Mouse (Mus musculus) embryonic facial prominence, embryonic 14.5 days (tissue): ENCODE data around the gene Mag. TPM values are rescaled to one million over a fixed set of nuclear protein-coding genes. Genes with fewer than 3 reads are reported as not detected.

Source experiments
- ATAC-seq: fragments of 200-750 bp; cut with Nextera tagmentation; 2 replicates; pipeline ENCODE4 v1.8.0; 2017; ENCODE audit warnings: low read depth, moderate number of reproducible peaks, moderate TSS enrichment
- DNase-seq: peaks from one replicate; pipeline ENCODE4 v3.0.0-alpha.2; 2015; ENCODE audit warnings: low spot score
- H3K27ac ChIP-seq: fragments of 300-500 bp; sonication (generic); replicated peaks from 2 replicates; pipeline ENCODE4 v1.5.1; 2014; ENCODE audit warnings: low read depth, mild to moderate bottlenecking, low read length, moderate library complexity
- H3K27me3 ChIP-seq: fragments of 300-500 bp; sonication (generic); replicated peaks from 2 replicates; pipeline ENCODE4 v1.6.1; 2014; ENCODE audit warnings: low read length; ENCODE audit not compliant: control insufficient read depth, insufficient read depth
- H3K36me3 ChIP-seq: fragments of 300-500 bp; sonication (generic); 2 replicates; pipeline ENCODE4 v1.6.1; 2014; ENCODE audit warnings: low read length, mixed read lengths; ENCODE audit not compliant: control insufficient read depth, insufficient read depth
- H3K4me1 ChIP-seq: fragments of 300-500 bp; sonication (generic); 2 replicates; pipeline ENCODE4 v1.6.1; 2014; ENCODE audit warnings: antibody characterized with exemption, low read length; ENCODE audit not compliant: control insufficient read depth, insufficient read depth
- H3K4me2 ChIP-seq: fragments of 300-500 bp; sonication (generic); 2 replicates; pipeline ENCODE4 v1.6.1; 2014; ENCODE audit warnings: low read depth, mild to moderate bottlenecking, low read length, moderate library complexity, mixed read lengths
- H3K4me3 ChIP-seq: fragments of 300-500 bp; sonication (generic); 2 replicates; pipeline ENCODE4 v1.5.1; 2014; ENCODE audit warnings: low read depth, mild to moderate bottlenecking, low read length
- H3K9ac ChIP-seq: fragments of 300-500 bp; sonication (generic); 2 replicates; pipeline ENCODE4 v1.6.1; 2014; ENCODE audit warnings: low read depth, mild to moderate bottlenecking, low read length, moderate library complexity, mixed read lengths
- H3K9me3 ChIP-seq: fragments of 300-500 bp; sonication (generic); 2 replicates; pipeline ENCODE4 v1.6.1; 2016; ENCODE audit warnings: low read length; ENCODE audit not compliant: control insufficient read depth
- WGBS: fragments of 180-500 bp; shearing (Covaris S2); extraction: QIAGEN DNeasy Blood & Tissue Kit; methylation state at CpG from one replicate; pipeline ENCODE4 v1.1.7; 2014; 5-methylcytosine and 5-hydroxymethylcytosine counted together
- polyA plus RNA-seq: library from polyadenylated mRNA; unstranded; fragments of >200 nt; fragmentation: Nextera tagmentation; extraction: Ambion mirVana; gene quantifications from 2 replicates; pipeline ENCODE4 v1.2.1, GENCODE M21; 2014

The Mag gene
- polyA plus RNA-seq, 1 experiment from 2014 or later = 1.4 TPM

- Histone ChIP-seq H3K4me2 (no peak overlapping the region), H3K36me3 (no peaks in the 10 kb centered on the region), H3K9me3 (no peaks in the 10 kb centered on the region), H3K4me1 (no peaks in the 10 kb centered on the region), H3K27me3 (no peaks in the 10 kb centered on the region), H3K4me3 (no peak overlapping the region), H3K9ac (no peak overlapping the region), H3K27ac (no peak overlapping the region)
- 31% methylated on average over 3 of the region's 3 CpGs for WGBS
- DNase-seq (no peak), ATAC-seq (no peak)
These were observed 22.2 kb downstream of the Mag start for GRCm38 (mm10) chr7:30892515-30892914.

- Histone ChIP-seq H3K36me3 (no peaks in the 10 kb centered on the region), H3K4me2 (no peak overlapping the region), H3K4me1 (no peaks in the 10 kb centered on the region), H3K27ac (no peak overlapping the region), H3K4me3 (no peak overlapping the region), H3K27me3 (no peaks in the 10 kb centered on the region), H3K9me3 (no peaks in the 10 kb centered on the region), H3K9ac (no peak overlapping the region)
- ATAC-seq (no peak), DNase-seq (no peak)
- 80% methylated on average over 9 of the region's 9 CpGs for WGBS
These were observed 22.9 kb downstream of the Mag start for GRCm38 (mm10) chr7:30891746-30892145.

- DNase-seq (no peak), ATAC-seq (no peak)
- H3K27ac ChIP-seq = no peak overlapping the region
- H3K27me3 ChIP-seq = no peaks in the 10 kb centered on the region
- no peaks in the 10 kb centered on the region for H3K36me3 ChIP-seq
- no peak overlapping the region for H3K4me3 ChIP-seq
- WGBS = 48% methylated on average over 2 of the region's 2 CpGs
- no peaks in the 10 kb centered on the region for H3K9me3 ChIP-seq
- no peaks in the 10 kb centered on the region for H3K4me1 ChIP-seq
- no peak overlapping the region for H3K9ac ChIP-seq
- no peak overlapping the region for H3K4me2 ChIP-seq
These were observed 24.0 kb downstream of the Mag start for GRCm38 (mm10) chr7:30890681-30891080.

GRCm38 (mm10) chr7:30888786-30889185 is 25.9 kb downstream of the Mag start:
- no peak overlapping the region for H3K4me3 ChIP-seq
- H3K27me3 ChIP-seq = no peaks in the 10 kb centered on the region
- no peak overlapping the region for H3K9ac ChIP-seq
- H3K9me3 ChIP-seq = no peaks in the 10 kb centered on the region
- WGBS = 81% methylated on average over 7 of the region's 7 CpGs
- H3K4me2 ChIP-seq = no peak overlapping the region
- H3K36me3 ChIP-seq = no peaks in the 10 kb centered on the region
- DNase-seq (no peak), ATAC-seq (no peak)
- no peaks in the 10 kb centered on the region for H3K4me1 ChIP-seq
- no peak overlapping the region for H3K27ac ChIP-seq

GRCm38 (mm10) chr7:30887568-30888188 is 27.0 kb downstream of the Mag start:
- Histone ChIP-seq H3K4me3 (no peak overlapping the region), H3K27ac (no peak overlapping the region), H3K36me3 (no peaks in the 10 kb centered on the region), H3K9ac (no peak overlapping the region), H3K4me1 (no peaks in the 10 kb centered on the region), H3K9me3 (no peaks in the 10 kb centered on the region), H3K4me2 (no peak overlapping the region), H3K27me3 (no peaks in the 10 kb centered on the region)
- WGBS = 82% methylated on average over 14 of the region's 14 CpGs
- no peak for ATAC-seq
- DNase-seq = no peak

- Histone ChIP-seq H3K4me3 (no peak overlapping the region), H3K9ac (no peak overlapping the region), H3K4me2 (no peak overlapping the region), H3K4me1 (no peaks in the 10 kb centered on the region), H3K27ac (no peak overlapping the region), H3K27me3 (no peaks in the 10 kb centered on the region), H3K9me3 (no peaks in the 10 kb centered on the region), H3K36me3 (no peaks in the 10 kb centered on the region)
- 81% methylated on average over 4 of the region's 4 CpGs for WGBS
- DNase-seq (no peak), ATAC-seq (no peak)
These were observed 27.8 kb downstream of the Mag start for GRCm38 (mm10) chr7:30886852-30887251.

GRCm38 (mm10) chr7:30884047-30884446 is 30.6 kb downstream of the Mag start:
- H3K36me3 ChIP-seq = no peaks in the 10 kb centered on the region
- H3K27ac ChIP-seq = no peak overlapping the region
- DNase-seq = no peak
- ATAC-seq = no peak
- H3K4me2 ChIP-seq = no peak overlapping the region
- H3K27me3 ChIP-seq = no peaks in the 10 kb centered on the region
- no peak overlapping the region for H3K9ac ChIP-seq
- H3K4me3 ChIP-seq = no peak overlapping the region
- no peaks in the 10 kb centered on the region for H3K4me1 ChIP-seq
- no peaks in the 10 kb centered on the region for H3K9me3 ChIP-seq

GRCm38 (mm10) chr7:30881367-30881766 is 33.3 kb downstream of the Mag start:
- 79% methylated on average over 3 of the region's 3 CpGs for WGBS
- no peak overlapping the region for H3K27ac ChIP-seq
- no peaks in the 10 kb centered on the region for H3K36me3 ChIP-seq
- H3K4me3 ChIP-seq = no peak overlapping the region
- no peaks in the 10 kb centered on the region for H3K9me3 ChIP-seq
- no peaks in the 10 kb centered on the region for H3K27me3 ChIP-seq
- ATAC-seq (no peak), DNase-seq (no peak)
- H3K4me2 ChIP-seq = no peak overlapping the region
- H3K4me1 ChIP-seq = no peaks in the 10 kb centered on the region
- no peak overlapping the region for H3K9ac ChIP-seq

GRCm38 (mm10) chr7:30880176-30880575 is 34.5 kb downstream of the Mag start, which contains the start of gene Cd22:
Cd22 (minus strand) TSS chr7:30880342.
- no peaks in the 10 kb centered on the region for H3K27me3 ChIP-seq
- H3K36me3 ChIP-seq = no peaks in the 10 kb centered on the region

More at GRCm38 (mm10) chr7:30880176-30880575, 34.5 kb downstream of the Mag start, which contains the start of gene Cd22:
- H3K9ac ChIP-seq = no peak within 1 kb of the TSS
- ATAC-seq = no peak
- WGBS = 59% methylated on average over 7 of the region's 7 CpGs
- no peak within 1 kb of the TSS for H3K4me3 ChIP-seq
- H3K4me1 ChIP-seq = no peaks in the 10 kb centered on the region
- H3K9me3 ChIP-seq = no peaks in the 10 kb centered on the region
- no peak within 1 kb of the TSS for H3K4me2 ChIP-seq
- no peak within 1 kb of the TSS for H3K27ac ChIP-seq
- no peak for DNase-seq
